ENCODE assay signal across 8 mouse cellular contexts in genomic region chr13:105055374-105055773, GRCm38 (mm10). TPM values are rescaled to one million over a fixed set of nuclear protein-coding genes. Genes with fewer than 3 reads are reported as not detected.
DNase-seq lines count a peak whose midpoint lies in the region; ATAC-seq and TF ChIP-seq lines count a peak whose summit lies in the region.

No protein-coding gene starts in this region.

- peak overlapping the region; percentile 51; the same call in 1 of the 2 replicates for H3K4me3 ChIP-seq in kidney, postnatal 0 days (replicated peaks; ENCODE audit: low read depth, low read length)

- peak overlapping the region; percentile 88 for H3K4me2 ChIP-seq in kidney, postnatal 0 days (ENCODE audit: low read length)

- H3K9me3 ChIP-seq in kidney, postnatal 0 days (replicated peaks; ENCODE audit: low read length): no peaks in the 10 kb centered on the region

- DNase-seq in lung, adult 18-20 months: peak; percentile 11 to 51
- DNase-seq in lung, postnatal 4 days: no peak
- DNase-seq in heart, adult 9 months (ENCODE audit: low spot score in 2 of 2): peak; percentile 32 to 33
- peak; percentile 61 for DNase-seq in kidney, postnatal 0 days (ENCODE audit: low spot score)
- DNase-seq in thymus, adult 18-20 months: no peak
- no peak for DNase-seq in right cerebral cortex, adult 2 months (ENCODE audit: low spot score in 2 of 2)
- no peak for DNase-seq in ovary, adult 18-20 months (ENCODE audit: low spot score)

- H3K27ac ChIP-seq in kidney, postnatal 0 days: no peak overlapping the region

- 13% methylated on average over 5 of the region's 5 CpGs for WGBS in kidney, postnatal 0 days

- no peak overlapping the region for H3K9ac ChIP-seq in kidney, postnatal 0 days (ENCODE audit: low read depth, low read length)

- no peaks in the 10 kb centered on the region for H3K36me3 ChIP-seq in kidney, postnatal 0 days (ENCODE audit: insufficient read depth, low read length)

- H3K4me1 ChIP-seq in kidney, postnatal 0 days (replicated peaks; ENCODE audit: insufficient read depth, low read length): 0 out of 2 replicates have a peak, but pooled peaks cover 7% of the 10 kb centered on the region

- no peak for ATAC-seq in kidney, postnatal 0 days (replicated peaks; ENCODE audit: low FRiP score, low read depth)
- 0 out of 2 replicates have a peak, but pooled peaks have one; percentile 27 for ATAC-seq in megakaryocyte-erythroid progenitor cell, adult 5-6 weeks (replicated peaks; ENCODE audit: low FRiP score, low TSS enrichment, poor library complexity, severe bottlenecking)

- no peak for TF ChIP-seq CTCF in kidney, postnatal 0 days (IDR thresholded peaks at IDR 0.05; ENCODE audit: low read depth)

- H3K27me3 ChIP-seq in kidney, postnatal 0 days (ENCODE audit: insufficient read depth, low read length): 0 out of 2 replicates have a peak, but pooled peaks cover 4% of the 10 kb centered on the region

RNA-seq across cellular contexts. Expression of gene Rgs7bp, which starts 0.6 kb away (rescaled TPM):
- 1.4 TPM in 2 replicates for polyA plus RNA-seq in kidney, postnatal 0 days (2015; fragmentation: Nextera tagmentation; extraction: Ambion mirVana)
- total RNA-seq in megakaryocyte-erythroid progenitor cell, adult 5-6 weeks (2014; fragmentation: Nextera tagmentation): not detected in 2 replicates
- 0.04 TPM in 1 of 2 replicates, not detected in the other for total RNA-seq in megakaryocyte-erythroid progenitor cell, adult 5-6 weeks (2017)

RNA-seq across cellular contexts. Expression of gene 4933425L06Rik, which starts 26.5 kb away (rescaled TPM):
- not detected in 2 replicates for polyA plus RNA-seq in kidney, postnatal 0 days (2015; fragmentation: Nextera tagmentation; extraction: Ambion mirVana)
- not detected in 2 replicates for total RNA-seq in megakaryocyte-erythroid progenitor cell, adult 5-6 weeks (2014; fragmentation: Nextera tagmentation)
- total RNA-seq in megakaryocyte-erythroid progenitor cell, adult 5-6 weeks (2017): not detected in 2 replicates

Comparison
In these comparisons a context has a peak if more than half of its experiments do, and no peak if none do; other contexts are left out.
1. DNase-seq: peak in lung, adult 18-20 months (2 of 2), heart, adult 9 months (2 of 2) and kidney, postnatal 0 days (single experiment); none in lung, postnatal 4 days (0 of 2), thymus, adult 18-20 months (0 of 2), right cerebral cortex, adult 2 months (0 of 2) and ovary, adult 18-20 months (single experiment).